Mouse (Mus musculus): Measurements from ENCODE around the gene Lsm11. TPM values are rescaled to one million over a fixed set of nuclear protein-coding genes. Genes with fewer than 3 reads are reported as not detected.
A peak's percentile ranks its signal among the peaks of the same experiment; 100 is the strongest.

The Lsm11 gene
- polyA plus RNA-seq, 1 experiment from 2014 or later = 13.1 TPM

DNA sequence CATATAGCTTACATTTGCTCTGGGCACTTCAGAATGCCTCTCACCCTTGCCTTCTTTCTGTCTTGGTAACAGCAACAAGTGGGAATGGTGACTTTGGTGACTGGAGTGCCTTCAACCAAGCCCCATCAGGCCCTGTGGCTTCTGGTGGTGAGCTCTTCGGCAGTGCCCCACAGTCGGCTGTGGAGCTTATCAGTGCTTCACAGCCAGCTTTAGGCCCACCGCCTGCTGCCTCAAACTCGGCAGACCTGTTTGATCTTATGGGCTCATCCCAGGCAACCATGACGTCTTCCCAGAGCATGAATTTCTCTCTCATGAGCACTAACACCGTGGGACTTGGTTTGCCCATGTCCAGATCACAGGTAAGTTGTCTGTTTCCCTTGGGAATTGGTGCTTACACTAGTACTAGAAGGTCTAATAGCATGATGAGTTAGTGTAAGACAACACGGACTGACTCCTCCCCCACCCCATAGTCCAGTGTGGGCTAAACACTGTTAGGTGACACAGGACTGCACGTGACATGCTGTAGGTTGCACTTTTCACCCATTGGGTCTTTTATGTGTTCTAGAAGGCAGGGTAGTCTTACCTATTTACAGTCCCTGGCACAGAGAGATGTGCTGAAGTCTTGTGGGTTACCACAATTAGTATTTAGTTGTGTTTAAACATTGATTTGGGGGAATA lies 38.5 kb downstream of the Lsm11 start:
- H3K4me1 ChIP-seq (replicated peaks) = no peaks in the 10 kb centered on the region
- H3K36me3 ChIP-seq = peaks cover 73% of the 10 kb centered on the region
- H3K27ac ChIP-seq (ENCODE audit: poor library complexity, severe bottlenecking) = 0 out of 2 replicates have a peak overlapping the region, but pooled peaks have one; percentile 15
- H3K4me3 ChIP-seq = no peak overlapping the region
- no peaks in the 10 kb centered on the region for H3K9me3 ChIP-seq (replicated peaks)
- WGBS = 64% methylated on average over 8 of the region's 8 CpGs
- H3K4me2 ChIP-seq = no peak overlapping the region
- H3K27me3 ChIP-seq (replicated peaks) = no peaks in the 10 kb centered on the region
- peak; percentile 94 for ATAC-seq (ENCODE audit: insufficient number of reproducible peaks, low FRiP score)
- H3K9ac ChIP-seq = no peak overlapping the region

DNA sequence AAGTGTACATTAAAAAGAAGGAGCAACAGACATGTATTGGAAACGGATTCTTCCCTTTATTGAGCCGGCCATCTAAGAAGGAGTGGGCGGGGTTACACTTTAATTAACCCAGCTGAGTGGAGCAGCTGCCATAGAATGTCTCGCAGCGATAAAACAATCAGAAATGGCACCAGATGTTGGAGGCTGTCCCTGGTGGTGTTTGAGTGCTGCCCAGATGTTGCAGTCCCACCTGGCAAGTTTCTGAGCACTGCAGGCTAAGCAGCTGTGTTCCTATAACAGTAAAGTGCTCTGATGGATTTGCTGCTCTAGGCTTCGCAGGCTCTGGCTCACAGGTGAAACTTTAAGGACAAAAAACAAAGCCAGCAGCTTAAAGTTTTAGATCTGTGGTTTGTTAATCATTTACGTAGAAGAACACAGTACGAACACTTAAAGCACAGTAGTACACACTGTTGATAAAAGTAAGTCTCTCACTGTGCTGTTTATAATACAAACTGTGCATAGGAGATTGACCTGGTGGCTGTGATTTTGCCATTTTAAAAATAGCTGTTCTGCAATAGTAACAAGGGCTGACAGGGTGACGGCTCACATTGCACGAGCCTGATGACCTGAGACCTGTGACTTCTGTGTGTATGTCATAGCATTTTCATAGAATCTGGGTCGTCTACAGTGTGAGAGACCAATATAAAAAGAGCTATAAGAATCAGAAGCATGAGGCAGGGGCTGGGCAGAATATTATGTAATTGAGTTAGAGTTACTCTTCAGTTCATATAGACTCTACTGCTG lies 44.3 kb downstream of the Lsm11 start:
- H3K36me3 ChIP-seq = peaks cover 50% of the 10 kb centered on the region
- no peak overlapping the region for H3K4me2 ChIP-seq
- H3K9ac ChIP-seq = no peak overlapping the region
- WGBS = 78% methylated on average over 11 of the region's 11 CpGs
- H3K9me3 ChIP-seq (replicated peaks) = no peaks in the 10 kb centered on the region
- ATAC-seq (ENCODE audit: insufficient number of reproducible peaks, low FRiP score) = no peak
- H3K27me3 ChIP-seq (replicated peaks) = no peaks in the 10 kb centered on the region
- peak overlapping the region; percentile 34 for H3K27ac ChIP-seq (ENCODE audit: poor library complexity, severe bottlenecking)
- H3K4me3 ChIP-seq = no peak overlapping the region
- peaks cover 7% of the 10 kb centered on the region; the same call in 1 of the 2 replicates for H3K4me1 ChIP-seq (replicated peaks)

DNA sequence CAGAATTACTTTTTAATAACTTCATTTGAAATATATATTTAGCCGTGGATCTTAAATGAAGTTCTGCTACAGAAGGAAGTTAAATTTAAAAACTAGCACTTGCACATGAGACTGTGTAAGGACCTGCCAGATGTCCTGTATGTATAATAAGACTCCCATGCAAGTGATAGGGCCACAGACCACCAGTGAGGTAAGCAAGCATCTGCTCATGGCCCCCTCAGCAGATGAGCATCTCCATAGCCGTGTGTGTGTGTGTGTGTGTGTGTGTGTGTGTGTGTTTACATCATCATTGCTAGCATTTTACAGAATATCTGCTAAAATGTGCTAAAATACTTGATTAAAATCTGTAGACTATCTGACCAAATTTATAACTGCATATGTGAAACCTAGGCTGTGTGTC lies 47.3 kb downstream of the Lsm11 start:
- Histone ChIP-seq H3K4me3 (no peak overlapping the region), H3K9me3 (replicated peaks) (no peaks in the 10 kb centered on the region), H3K9ac (no peak overlapping the region), H3K27me3 (replicated peaks) (no peaks in the 10 kb centered on the region), H3K4me2 (no peak overlapping the region), H3K36me3 (peaks cover 60% of the 10 kb centered on the region), H3K27ac (ENCODE audit: poor library complexity, severe bottlenecking) (no peak overlapping the region), H3K4me1 (replicated peaks) (peaks cover 16% of the 10 kb centered on the region)
- 93% methylated on average over 2 of the region's 2 CpGs for WGBS
- ATAC-seq (ENCODE audit: insufficient number of reproducible peaks, low FRiP score) = no peak

DNA sequence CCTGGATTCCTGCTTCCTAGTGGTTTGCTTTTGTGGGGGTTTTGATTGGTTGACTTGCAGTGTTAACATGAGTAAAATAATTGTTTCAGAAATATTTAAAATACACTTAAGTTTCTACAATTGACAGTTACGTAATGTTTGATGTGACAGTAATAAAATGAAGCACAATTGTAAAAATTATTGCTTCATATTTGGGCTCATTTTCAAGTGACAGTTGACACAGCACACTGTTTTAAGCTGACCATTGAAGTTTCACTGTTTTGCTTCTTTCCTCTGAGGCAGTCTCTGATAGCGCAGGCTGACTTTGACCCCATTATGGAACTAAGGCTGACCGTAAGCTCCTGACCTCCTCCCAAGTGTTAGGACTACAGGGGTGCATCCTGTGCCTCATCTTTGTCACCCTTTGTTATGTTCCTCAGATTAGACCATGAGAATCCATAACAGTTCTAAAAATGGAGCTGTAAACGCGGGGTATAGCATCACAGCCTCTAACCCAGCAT lies 51.8 kb downstream of the Lsm11 start:
- Histone ChIP-seq H3K27me3 (replicated peaks) (no peaks in the 10 kb centered on the region), H3K4me1 (replicated peaks) (peaks cover 11% of the 10 kb centered on the region), H3K4me3 (no peak overlapping the region), H3K36me3 (peaks cover 81% of the 10 kb centered on the region), H3K27ac (ENCODE audit: poor library complexity, severe bottlenecking) (no peak overlapping the region), H3K9ac (no peak overlapping the region), H3K9me3 (replicated peaks) (no peaks in the 10 kb centered on the region), H3K4me2 (no peak overlapping the region)
- 65% methylated on average over 5 of the region's 5 CpGs for WGBS
- no peak for ATAC-seq (ENCODE audit: insufficient number of reproducible peaks, low FRiP score)

DNA sequence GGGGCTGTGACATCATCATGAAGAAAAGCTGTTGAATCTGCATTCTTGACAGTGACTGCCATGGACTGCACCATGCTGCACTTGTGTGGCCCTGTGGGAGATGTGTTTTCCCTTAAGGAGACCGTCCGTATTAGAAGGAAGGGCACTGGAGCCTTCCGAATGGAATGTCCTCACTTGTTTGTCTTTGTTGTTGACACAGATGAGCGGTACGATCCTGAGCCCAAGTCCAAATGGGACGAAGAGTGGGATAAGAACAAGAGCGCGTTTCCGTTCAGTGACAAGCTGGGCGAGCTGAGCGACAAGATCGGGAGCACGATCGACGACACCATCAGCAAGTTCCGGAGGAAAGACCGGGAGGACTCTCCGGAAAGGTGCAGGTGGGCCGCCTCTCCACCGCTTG lies 54.3 kb downstream of the Lsm11 start:
- no peak overlapping the region for H3K4me3 ChIP-seq
- peaks cover 90% of the 10 kb centered on the region for H3K36me3 ChIP-seq
- H3K9ac ChIP-seq = no peak overlapping the region
- H3K27ac ChIP-seq (ENCODE audit: poor library complexity, severe bottlenecking) = no peak overlapping the region
- 90% methylated on average over 20 of the region's 20 CpGs for WGBS
- H3K4me2 ChIP-seq = no peak overlapping the region
- H3K4me1 ChIP-seq (replicated peaks) = peaks cover 9% of the 10 kb centered on the region
- H3K27me3 ChIP-seq (replicated peaks) = no peaks in the 10 kb centered on the region
- no peak for ATAC-seq (ENCODE audit: insufficient number of reproducible peaks, low FRiP score)
- H3K9me3 ChIP-seq (replicated peaks) = no peaks in the 10 kb centered on the region

DNA sequence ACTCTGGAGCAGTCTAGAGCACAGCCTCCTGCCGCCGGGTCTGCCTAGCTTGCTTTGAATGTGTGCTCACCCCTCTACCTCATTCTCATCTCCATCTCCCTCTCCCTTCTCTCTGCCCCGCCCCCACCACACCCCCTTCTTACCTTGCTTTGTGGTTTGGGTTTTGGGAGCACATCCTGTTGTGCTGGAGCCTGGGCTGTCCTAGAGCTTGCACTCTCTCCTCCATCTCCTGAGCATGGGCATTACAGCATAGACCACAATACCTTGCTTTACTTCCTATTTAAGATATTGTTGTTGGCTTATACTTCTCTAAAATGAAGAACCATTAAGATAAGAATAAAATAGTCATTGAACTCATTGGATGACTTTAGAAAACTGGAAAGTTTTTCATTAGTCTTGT lies 54.8 kb downstream of the Lsm11 start:
- Histone ChIP-seq H3K9ac (no peak overlapping the region), H3K9me3 (replicated peaks) (no peaks in the 10 kb centered on the region), H3K36me3 (peaks cover 89% of the 10 kb centered on the region), H3K4me2 (no peak overlapping the region), H3K27me3 (replicated peaks) (no peaks in the 10 kb centered on the region), H3K4me1 (replicated peaks) (peaks cover 9% of the 10 kb centered on the region), H3K27ac (ENCODE audit: poor library complexity, severe bottlenecking) (no peak overlapping the region), H3K4me3 (no peak overlapping the region)
- 91% methylated on average over 3 of the region's 3 CpGs for WGBS
- ATAC-seq (ENCODE audit: insufficient number of reproducible peaks, low FRiP score) = no peak

DNA sequence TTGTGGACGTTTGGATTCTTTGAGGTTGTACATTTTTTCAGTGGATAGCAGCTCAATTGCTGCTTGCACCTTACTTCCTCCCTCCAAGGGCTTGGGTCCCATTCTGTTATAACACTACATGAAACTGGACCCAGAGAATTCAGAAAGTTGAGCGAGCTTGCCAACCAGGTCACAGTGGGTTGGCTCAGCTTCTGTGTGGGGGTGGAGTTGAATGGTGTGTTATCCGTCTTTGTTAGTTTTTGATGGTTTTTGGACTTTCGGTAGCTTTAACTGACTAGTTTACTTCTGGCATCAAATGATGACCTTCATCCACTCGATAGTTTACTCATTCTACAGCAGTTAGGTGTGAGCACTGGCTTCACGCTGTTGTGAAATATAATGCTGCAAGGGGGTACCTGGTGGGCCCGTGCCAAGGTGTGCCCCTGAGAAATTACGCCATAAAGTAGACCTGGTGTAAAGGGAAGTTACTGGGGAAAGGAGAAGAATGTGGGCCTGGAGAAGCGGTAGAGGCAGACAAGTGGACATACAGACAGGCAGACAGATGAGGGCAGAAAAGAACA lies 56.2 kb downstream of the Lsm11 start:
- Histone ChIP-seq H3K27ac (ENCODE audit: poor library complexity, severe bottlenecking) (no peak overlapping the region), H3K4me1 (replicated peaks) (peaks cover 9% of the 10 kb centered on the region), H3K9ac (no peak overlapping the region), H3K9me3 (replicated peaks) (no peaks in the 10 kb centered on the region), H3K4me2 (no peak overlapping the region), H3K27me3 (replicated peaks) (no peaks in the 10 kb centered on the region), H3K36me3 (peaks cover 79% of the 10 kb centered on the region), H3K4me3 (no peak overlapping the region)
- 91% methylated on average over 9 of the region's 9 CpGs for WGBS
- no peak for ATAC-seq (ENCODE audit: insufficient number of reproducible peaks, low FRiP score)

DNA sequence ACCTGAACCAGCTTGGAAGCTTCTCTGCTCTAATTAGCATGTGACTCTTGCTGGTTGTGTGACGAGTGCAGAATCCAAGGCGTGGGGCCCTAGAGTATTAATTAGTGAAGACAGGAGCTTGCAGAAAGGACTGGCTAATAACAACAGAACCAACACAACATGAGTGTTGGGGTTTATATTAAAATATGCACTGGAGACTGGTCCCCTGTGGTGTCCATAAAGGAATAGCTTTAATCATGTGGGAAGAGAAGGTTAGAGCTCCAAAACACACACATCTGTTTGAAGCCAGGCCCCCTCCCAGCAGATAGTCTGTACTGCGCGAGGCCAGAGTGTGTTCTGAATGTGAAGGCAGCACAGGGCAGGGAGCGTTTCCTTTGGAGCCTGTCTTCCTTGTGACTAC lies 58.1 kb downstream of the Lsm11 start:
- Histone ChIP-seq H3K9ac (no peak overlapping the region), H3K4me3 (no peak overlapping the region), H3K4me2 (no peak overlapping the region), H3K27ac (ENCODE audit: poor library complexity, severe bottlenecking) (no peak overlapping the region), H3K36me3 (peaks cover 65% of the 10 kb centered on the region), H3K27me3 (replicated peaks) (no peaks in the 10 kb centered on the region), H3K4me1 (replicated peaks) (peaks cover 16% of the 10 kb centered on the region), H3K9me3 (replicated peaks) (no peaks in the 10 kb centered on the region)
- WGBS = 88% methylated on average over 5 of the region's 5 CpGs
- no peak for ATAC-seq (ENCODE audit: insufficient number of reproducible peaks, low FRiP score)

DNA sequence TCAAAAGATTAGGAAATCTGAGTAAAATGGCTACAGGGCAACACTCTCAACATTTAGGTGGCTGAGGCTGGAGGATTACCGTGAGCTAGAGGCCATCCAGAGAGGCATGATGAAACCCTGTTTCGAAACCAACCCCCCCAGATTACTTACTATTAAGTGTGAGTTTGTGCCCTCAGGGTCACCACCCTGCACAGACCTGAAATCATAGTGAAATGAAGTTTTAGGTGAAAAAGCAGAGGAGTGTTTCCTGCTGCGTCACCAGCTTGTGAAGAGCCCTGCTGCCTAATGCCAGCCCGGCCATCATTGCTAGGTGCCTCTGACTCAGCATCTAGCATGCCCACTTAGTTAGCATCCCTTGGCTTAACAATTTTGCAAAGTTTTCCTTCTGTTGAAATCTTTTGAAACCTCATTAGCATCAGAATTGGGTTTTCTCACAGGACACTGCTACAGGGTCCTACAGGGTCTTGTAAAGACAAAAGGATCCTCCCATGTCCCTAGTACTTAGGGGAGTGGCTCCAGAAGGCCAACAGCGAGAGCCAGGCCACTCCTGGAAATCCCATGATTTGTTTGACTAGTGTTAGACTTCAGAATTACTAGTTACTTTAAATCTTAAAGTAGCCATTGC lies 59.0 kb downstream of the Lsm11 start:
- H3K36me3 ChIP-seq = peaks cover 58% of the 10 kb centered on the region
- no peaks in the 10 kb centered on the region for H3K9me3 ChIP-seq (replicated peaks)
- no peak overlapping the region for H3K9ac ChIP-seq
- ATAC-seq (ENCODE audit: insufficient number of reproducible peaks, low FRiP score) = no peak
- no peaks in the 10 kb centered on the region for H3K27me3 ChIP-seq (replicated peaks)
- H3K4me3 ChIP-seq = no peak overlapping the region
- no peak overlapping the region for H3K4me2 ChIP-seq
- H3K27ac ChIP-seq (ENCODE audit: poor library complexity, severe bottlenecking) = no peak overlapping the region
- WGBS = 89% methylated on average over 5 of the region's 5 CpGs
- peaks cover 19% of the 10 kb centered on the region for H3K4me1 ChIP-seq (replicated peaks)

DNA sequence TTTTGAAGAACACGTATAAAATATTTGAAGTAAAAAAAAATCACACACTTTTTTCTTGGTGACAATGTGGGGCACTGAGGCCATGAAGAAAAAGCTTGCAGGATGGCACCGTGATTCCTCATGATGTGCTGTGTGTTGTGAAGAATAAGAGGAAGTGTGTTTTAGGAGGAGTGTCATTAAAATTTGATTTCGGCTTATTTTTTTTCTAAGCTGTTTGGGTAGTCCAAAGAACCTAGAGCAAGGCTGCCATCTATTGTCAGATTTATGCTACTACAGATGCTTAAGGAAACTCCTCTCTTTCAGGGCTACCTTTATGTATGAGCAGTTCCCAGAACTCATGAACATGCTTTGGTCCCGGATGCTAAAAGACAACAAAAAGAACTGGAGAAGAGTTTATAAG lies 60.7 kb downstream of the Lsm11 start:
- no peak for ATAC-seq (ENCODE audit: insufficient number of reproducible peaks, low FRiP score)
- WGBS = 60% methylated on average over 4 of the region's 4 CpGs
- no peaks in the 10 kb centered on the region for H3K27me3 ChIP-seq (replicated peaks)
- peaks cover 41% of the 10 kb centered on the region for H3K36me3 ChIP-seq
- no peak overlapping the region for H3K4me2 ChIP-seq
- no peak overlapping the region for H3K4me3 ChIP-seq
- H3K4me1 ChIP-seq (replicated peaks) = peaks cover 36% of the 10 kb centered on the region
- H3K27ac ChIP-seq (ENCODE audit: poor library complexity, severe bottlenecking) = no peak overlapping the region
- no peak overlapping the region for H3K9ac ChIP-seq
- no peaks in the 10 kb centered on the region for H3K9me3 ChIP-seq (replicated peaks)

Data from heart, embryonic 12.5 days (tissue).